Mouse (Mus musculus) neutrophil, adult 5-6 weeks (primary cell): ENCODE data around the gene Ide. TPM values are rescaled to one million over a fixed set of nuclear protein-coding genes. Genes with fewer than 3 reads are reported as not detected.
A peak's percentile ranks its signal among the peaks of the same experiment; 100 is the strongest.

Experiments used
- ATAC-seq: fragments of 151-379, 151-347 bp; 2 replicates; pipeline ENCODE4 v1.8.0; 2017; ENCODE audit warnings: mild to moderate bottlenecking, moderate TSS enrichment; ENCODE audit not compliant: insufficient number of reproducible peaks, poor library complexity, low FRiP score, severe bottlenecking; ENCODE audit errors: extremely low read depth
- total RNA-seq: library from RNA; stranded (forward); fragments of 200-1000 nt; gene quantifications from 2 replicates; pipeline ENCODE4 v1.2.3, GENCODE M21; 2017

Ide gene
- total RNA-seq, 1 experiment from 2014 or later: 27.8 TPM

GRCm38 (mm10) chr19:37284775-37285174, 52.9 kb downstream of the Ide start:
- ATAC-seq: no peak

- ATAC-seq: no peak
Observed at GRCm38 (mm10) chr19:37283166-37283565, 54.5 kb downstream of the Ide start.

GRCm38 (mm10) chr19:37281710-37282109, 55.9 kb downstream of the Ide start:
- ATAC-seq: no peak

GRCm38 (mm10) chr19:37279194-37279593, 58.5 kb downstream of the Ide start:
- ATAC-seq: no peak

GRCm38 (mm10) chr19:37275555-37275954, 62.1 kb downstream of the Ide start:
- ATAC-seq: no peak

- ATAC-seq: no peak
Observed at GRCm38 (mm10) chr19:37269106-37269505, 68.5 kb downstream of the Ide start.

- peak; percentile 64 for ATAC-seq
Observed at GRCm38 (mm10) chr19:37265333-37266103, 72.1 kb downstream of the Ide start.

GRCm38 (mm10) chr19:37263943-37264897, 73.4 kb downstream of the Ide start:
- ATAC-seq: no peak

- ATAC-seq: no peak
Observed at GRCm38 (mm10) chr19:37263566-37263942, 74.1 kb downstream of the Ide start.

- no peak for ATAC-seq
Observed at GRCm38 (mm10) chr19:37262389-37262788, 75.3 kb downstream of the Ide start.

- no peak for ATAC-seq
Observed at GRCm38 (mm10) chr19:37255321-37255720, 82.3 kb downstream of the Ide start.

GRCm38 (mm10) chr19:37252104-37252503, 85.5 kb downstream of the Ide start:
- no peak for ATAC-seq

- no peak for ATAC-seq
Observed at GRCm38 (mm10) chr19:37248199-37248598, 89.5 kb downstream of the Ide start.

GRCm38 (mm10) chr19:37246859-37247258, 90.8 kb downstream of the Ide start:
- ATAC-seq: no peak

- no peak for ATAC-seq
Observed at GRCm38 (mm10) chr19:37242707-37243106, 94.9 kb downstream of the Ide start.

GRCm38 (mm10) chr19:37241201-37241600, 96.5 kb downstream of the Ide start:
- no peak for ATAC-seq

GRCm38 (mm10) chr19:37239096-37239495, 98.6 kb downstream of the Ide start:
- ATAC-seq: no peak

GRCm38 (mm10) chr19:37238651-37239050, 99.0 kb downstream of the Ide start:
- no peak for ATAC-seq

- ATAC-seq: no peak
Observed at GRCm38 (mm10) chr19:37237712-37238437, 99.8 kb downstream of the Ide start.
